ENCODE assay signal across 8 mouse cellular contexts in genomic region chr6:29693953-29694352, GRCm38 (mm10). TPM values are rescaled to one million over a fixed set of nuclear protein-coding genes. Genes with fewer than 3 reads are reported as not detected.
DNase-seq lines count a peak whose midpoint lies in the region; ATAC-seq lines count a peak whose summit lies in the region.

Gene Tspan33 (plus strand): TSS chr6:29694222.

- H3K4me3 ChIP-seq in megakaryocyte, embryonic 14.5 days (replicated peaks): peak within 1 kb of the TSS; percentile 92

- peak; percentile 98 for ATAC-seq in inflammation-experienced regulatory T-cells, adult 6 months

- DNase-seq in adrenal gland, adult (ENCODE audit: inconsistent age in 2 of 2, low spot score in 1 of 2): peak; percentile 94 to 97
- DNase-seq in embryo, embryonic 10 days (ENCODE audit: low spot score): peak; percentile 94
- DNase-seq in gastrocnemius, postnatal 10 days: peak; percentile 90
- DNase-seq in left cerebral cortex, adult 9 months (ENCODE audit: low spot score in 2 of 2): peak; percentile 61 to 93
- DNase-seq in right cerebral cortex, adult 2 months (ENCODE audit: low spot score in 2 of 2): peak; percentile 92 to 95
- peak; percentile 76 for DNase-seq in urinary bladder, postnatal 10 days (ENCODE audit: low spot score)

- peaks cover 25% of the 10 kb centered on the region for H3K4me1 ChIP-seq in megakaryocyte, embryonic 14.5 days

- H3K9me3 ChIP-seq in megakaryocyte, embryonic 14.5 days: peaks cover 5% of the 10 kb centered on the region; the same call in 1 of the 2 replicates

- H3K36me3 ChIP-seq in megakaryocyte, embryonic 14.5 days (replicated peaks; ENCODE audit: low read length): no peaks in the 10 kb centered on the region

- peaks cover 94% of the 10 kb centered on the region for H3K27me3 ChIP-seq in megakaryocyte, embryonic 14.5 days (replicated peaks)

RNA-seq across cellular contexts. Expression of gene Tspan33, which starts in this region (rescaled TPM):
- 1 to 10 TPM; 3.1 to 5.1 TPM for total RNA-seq in gastrocnemius, postnatal 10 days (2021)
- polyA plus RNA-seq in inflammation-experienced regulatory T-cells, adult 6 months (2017; shearing (Covaris generic)): under 1 TPM in 2 of 3 experiments, not detected in 1; 0.12 to 0.39 TPM
- polyA plus RNA-seq in megakaryocyte, embryonic 14.5 days (2012; ENCODE audit: insufficient read depth, low replicate concordance): 1.3 TPM in 1 of 2 replicates, not detected in the other

Comparison
In these comparisons a context has a peak if more than half of its experiments do, and no peak if none do; other contexts are left out.
1. Peak in every context shown above with its lines: DNase-seq, ATAC-seq and H3K4me3 ChIP-seq.
2. Peak in ATAC-seq in inflammation-experienced regulatory T-cells, adult 6 months; RNA of the gene not detected or under 1 TPM.